Mouse (Mus musculus): ENCODE data around the gene Erich3.

Erich3 gene

GRCm38 (mm10) chr3:154766321-154766720, 102.7 kb downstream of the Erich3 start:
- no peak for DNase-seq (ENCODE audit: low spot score in 2 of 2)

- no peak for DNase-seq (ENCODE audit: low spot score in 2 of 2)
Observed at GRCm38 (mm10) chr3:154771651-154772050, 108.0 kb downstream of the Erich3 start.

- DNase-seq (ENCODE audit: low spot score in 2 of 2) = no peak
Observed at GRCm38 (mm10) chr3:154778836-154779595, 115.4 kb downstream of the Erich3 start.

- no peak for DNase-seq (ENCODE audit: low spot score in 2 of 2)
Observed at GRCm38 (mm10) chr3:154786354-154786753, 122.7 kb downstream of the Erich3 start.

GRCm38 (mm10) chr3:154787611-154788010, 124.0 kb downstream of the Erich3 start:
- DNase-seq (ENCODE audit: low spot score in 2 of 2) = no peak

GRCm38 (mm10) chr3:154793571-154793970, 129.9 kb downstream of the Erich3 start:
- no peak for DNase-seq (ENCODE audit: low spot score in 2 of 2)

- DNase-seq (ENCODE audit: low spot score in 2 of 2) = no peak
Observed at GRCm38 (mm10) chr3:154798806-154799205, 135.1 kb downstream of the Erich3 start.

- no peak for DNase-seq (ENCODE audit: low spot score in 2 of 2)
Observed at GRCm38 (mm10) chr3:154800454-154800853, 136.8 kb downstream of the Erich3 start.

GRCm38 (mm10) chr3:154800888-154801429, 137.3 kb downstream of the Erich3 start:
- no peak for DNase-seq (ENCODE audit: low spot score in 2 of 2)

- peak; percentile 73 to 75 for DNase-seq (ENCODE audit: low spot score in 2 of 2)
Observed at GRCm38 (mm10) chr3:154806626-154807025, 143.0 kb downstream of the Erich3 start.

GRCm38 (mm10) chr3:154810273-154810870, 146.7 kb downstream of the Erich3 start:
- no peak for DNase-seq (ENCODE audit: low spot score in 2 of 2)

- no peak for DNase-seq (ENCODE audit: low spot score in 2 of 2)
Observed at GRCm38 (mm10) chr3:154811281-154811680, 147.6 kb downstream of the Erich3 start.

- DNase-seq (ENCODE audit: low spot score in 2 of 2) = no peak
Observed at GRCm38 (mm10) chr3:154811833-154812232, 148.2 kb downstream of the Erich3 start.

- DNase-seq (ENCODE audit: low spot score in 2 of 2) = no peak
Observed at GRCm38 (mm10) chr3:154812893-154813292, 149.2 kb downstream of the Erich3 start.

- DNase-seq (ENCODE audit: low spot score in 2 of 2) = no peak
Observed at GRCm38 (mm10) chr3:154815606-154816005, 151.9 kb downstream of the Erich3 start.

GRCm38 (mm10) chr3:154816231-154816630, 152.6 kb downstream of the Erich3 start:
- DNase-seq (ENCODE audit: low spot score in 2 of 2) = no peak

GRCm38 (mm10) chr3:154816801-154817625, 153.4 kb downstream of the Erich3 start:
- peak; percentile 64 to 68 for DNase-seq (ENCODE audit: low spot score in 2 of 2)

Measured in right cerebral cortex, adult 2 months (tissue).